Mouse (Mus musculus) adrenal gland, postnatal 14 days (tissue): ENCODE measurements around the gene Ifit1bl1. TPM values are rescaled to one million over a fixed set of nuclear protein-coding genes. Genes with fewer than 3 reads are reported as not detected.

Experiments
- total RNA-seq: library from RNA; stranded (reverse); gene quantifications from 2 replicates; pipeline ENCODE4 v1.2.3, GENCODE M21; 2021

Gene Ifit1bl1
- total RNA-seq, 1 experiment from 2014 or later: 0.26 TPM

Other genes starting within 250 kb of the Ifit1bl1 start
- gene Ch25h, start 126.8 kb downstream of the Ifit1bl1 start, total RNA-seq: 1.4 TPM in 1 of 2 replicates, not detected in the other
- gene Lipa, start 74.5 kb downstream of the Ifit1bl1 start, total RNA-seq: 128 and 148 TPM in 2 replicates
- gene Ifit2, start 51.3 kb downstream of the Ifit1bl1 start, total RNA-seq: 3.4 and 4.4 TPM in 2 replicates
- 3.6 and 8.2 TPM in 2 replicates for gene Ifit3, start 18.4 kb downstream of the Ifit1bl1 start, total RNA-seq
- 1.4 and 1.6 TPM in 2 replicates for gene Ifit3b, start 6.0 kb upstream of the Ifit1bl1 start, total RNA-seq
- gene Ifit1bl2, start 38.8 kb upstream of the Ifit1bl1 start, total RNA-seq: 0.11 and 0.15 TPM in 2 replicates
- gene Ifit1, start 38.9 kb upstream of the Ifit1bl1 start, total RNA-seq: 2.0 and 3.6 TPM in 2 replicates
- 0.79 and 7.7 TPM in 2 replicates for gene Slc16a12, start 145.3 kb upstream of the Ifit1bl1 start, total RNA-seq